Mouse (Mus musculus) heart, postnatal 10 days (tissue): Measurements from ENCODE around the gene Sfi1. TPM values are rescaled to one million over a fixed set of nuclear protein-coding genes. Genes with fewer than 3 reads are reported as not detected.
A peak's percentile ranks its signal among the peaks of the same experiment; 100 is the strongest.
"Not testable (repeated sequence)": the region's sequence is repeated elsewhere in the genome, so short reads cannot be mapped to it uniquely, and the experiment has no call there.

Source experiments
- DNase-seq, 2 experiments: peaks; one replicate each; pipeline ENCODE4 v3.0.0; 2021
- intact Hi-C: fragments of 180-260 bp; cut with DNase I; formaldehyde crosslinking; loops from one replicate; pipeline ENCODE4 v1.15.1; 2025
- total RNA-seq, 2 experiments: library from RNA; stranded (reverse); gene quantifications; 2 replicates each; pipeline ENCODE4 v1.2.3; 2021

Sfi1 gene
- total RNA-seq, 2 experiments from 2014 or later: 27.5 to 28.7 TPM

- DNase-seq, intact Hi-C loops: not testable (repeated sequence)
Measured at GRCm38 (mm10) chr11:3150003-3150676, 43.1 kb downstream of the Sfi1 start.

- DNase-seq, intact Hi-C loops: not testable (repeated sequence)
Measured at GRCm38 (mm10) chr11:3149471-3149870, 43.8 kb downstream of the Sfi1 start.

- DNase-seq, intact Hi-C loops: not testable (repeated sequence)
Measured at GRCm38 (mm10) chr11:3146806-3147205, 46.5 kb downstream of the Sfi1 start.

- DNase-seq, intact Hi-C loops: not testable (repeated sequence)
Measured at GRCm38 (mm10) chr11:3145359-3146165, 47.7 kb downstream of the Sfi1 start.

GRCm38 (mm10) chr11:3143984-3144383 is 49.3 kb downstream of the Sfi1 start:
- intact Hi-C loops, DNase-seq: not testable (repeated sequence)

GRCm38 (mm10) chr11:3142413-3142812 is 50.9 kb downstream of the Sfi1 start:
- DNase-seq: peak; percentile 74 to 77
- intact Hi-C loops: not testable (repeated sequence)

GRCm38 (mm10) chr11:3140967-3141535 is 52.2 kb downstream of the Sfi1 start:
- intact Hi-C loops, DNase-seq: not testable (repeated sequence)

- DNase-seq: peak in 1 of 2 experiments; percentile 48
- intact Hi-C loops: not testable (repeated sequence)
Measured at GRCm38 (mm10) chr11:3138323-3138722, 54.9 kb downstream of the Sfi1 start.

- peak in 1 of 2 experiments; percentile 47 for DNase-seq
- intact Hi-C loops: not testable (repeated sequence)
Measured at GRCm38 (mm10) chr11:3137279-3137678, 56.0 kb downstream of the Sfi1 start.

GRCm38 (mm10) chr11:3135956-3136355 is 57.3 kb downstream of the Sfi1 start:
- DNase-seq, intact Hi-C loops: not testable (repeated sequence)

GRCm38 (mm10) chr11:3135391-3135790 is 57.9 kb downstream of the Sfi1 start:
- intact Hi-C loops, DNase-seq: not testable (repeated sequence)

GRCm38 (mm10) chr11:3133360-3133759 is 59.9 kb downstream of the Sfi1 start:
- DNase-seq, intact Hi-C loops: not testable (repeated sequence)

GRCm38 (mm10) chr11:3132957-3133356 is 60.3 kb downstream of the Sfi1 start:
- intact Hi-C loops, DNase-seq: not testable (repeated sequence)

GRCm38 (mm10) chr11:3132001-3132400 is 61.3 kb downstream of the Sfi1 start:
- intact Hi-C loops: not testable (repeated sequence)
- peak; percentile 56 to 63 for DNase-seq

- peak; percentile 71 to 73 for DNase-seq
- intact Hi-C loops: not testable (repeated sequence)
Measured at GRCm38 (mm10) chr11:3129852-3130251, 63.4 kb downstream of the Sfi1 start.

- intact Hi-C loops, DNase-seq: not testable (repeated sequence)
Measured at GRCm38 (mm10) chr11:3129276-3129675, 64.0 kb downstream of the Sfi1 start.

GRCm38 (mm10) chr11:3127303-3127795 is 65.9 kb downstream of the Sfi1 start:
- intact Hi-C loops, DNase-seq: not testable (repeated sequence)

- intact Hi-C loops: not testable (repeated sequence)
- peak; percentile 85 to 86 for DNase-seq
Measured at GRCm38 (mm10) chr11:3126478-3127302, 66.6 kb downstream of the Sfi1 start.

- intact Hi-C loops, DNase-seq: not testable (repeated sequence)
Measured at GRCm38 (mm10) chr11:3125922-3126321, 67.3 kb downstream of the Sfi1 start.
